Mouse (Mus musculus) lung, postnatal 0 days (tissue): Measurements from ENCODE around the gene Hist1h4d.

Experiments
- CTCF ChIP-seq: IDR thresholded peaks from 2 replicates; pipeline ENCODE4 v1.5.1; 2016; ENCODE audit warnings: antibody characterized with exemption, mild to moderate bottlenecking
- EP300 ChIP-seq: IDR thresholded peaks from 2 replicates; pipeline ENCODE4 v1.6.1; 2016; ENCODE audit warnings: antibody characterized with exemption, mild to moderate bottlenecking, control low read depth

GRCm38 (mm10) chr13:23620056-23620732, 38.8 kb downstream of the Hist1h4d start:
- no peak for TF ChIP-seq CTCF
- TF ChIP-seq EP300, result no peak
